Comparison of ENCODE assay signal across 21 mouse cellular contexts in the genomic region with DNA sequence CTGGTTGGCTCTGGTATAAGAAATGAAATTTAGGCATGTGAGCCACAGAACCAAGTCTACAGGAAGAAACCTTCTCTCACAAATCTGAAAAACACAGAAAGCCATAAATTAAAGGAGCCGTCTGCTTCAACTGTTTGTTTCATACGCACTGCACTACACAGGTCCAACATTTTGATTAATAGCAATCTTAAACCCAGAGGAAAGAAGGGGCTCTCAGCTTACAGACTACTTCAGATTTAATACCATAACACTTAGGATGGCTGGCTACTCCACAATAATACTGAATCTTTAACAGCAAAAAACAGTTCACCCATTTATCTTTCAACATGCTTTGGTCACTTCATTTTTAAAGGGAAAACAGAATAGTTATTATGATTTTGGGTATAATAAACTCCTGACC.
DNase-seq lines count a peak whose midpoint lies in the region; ATAC-seq and TF ChIP-seq lines count a peak whose summit lies in the region.
"Had no signal": no experiment of that assay in that cellular context is flagged by ENCODE, and none has a peak within 500 bp of the region (broad histone marks: within the 10 kb centered on the region; RNA-seq: fewer than 3 reads in every experiment).

No protein-coding gene starts in this region.

- DNase-seq in embryo, embryonic 11.5 days (ENCODE audit: low read depth, low spot score): peak; percentile 29
- no peak for DNase-seq in embryo, embryonic 11 days
- DNase-seq in kidney, adult 2 months: no peak
- no peak for DNase-seq in kidney, adult 9 months
- peak; percentile 69 for DNase-seq in forelimb bud, embryonic 11.5 days (ENCODE audit: low read depth, low spot score)
- no peak for DNase-seq in thymus, postnatal 14 days
- DNase-seq: adrenal gland, adult 8-10 months; adrenal gland, postnatal 36 days; B cell, adult 2 months; cerebellum, adult 2 months; cerebellum, postnatal 10 days; gastrocnemius, postnatal 14 days had no signal

- no peak overlapping the region for H3K9ac ChIP-seq in limb, embryonic 12.5 days (replicated peaks)
- H3K9ac ChIP-seq: embryonic facial prominence, embryonic 13.5 days; forebrain, embryonic 12.5 days; heart, embryonic 15.5 days; hindbrain, embryonic 14.5 days had no signal

- H3K4me3 ChIP-seq in kidney, adult 2 months (ENCODE audit: insufficient read depth, low read depth, low read length): no peak overlapping the region
- no peak overlapping the region for H3K4me3 ChIP-seq in limb, embryonic 12.5 days (replicated peaks)
- H3K4me3 ChIP-seq: embryonic facial prominence, embryonic 13.5 days; forebrain, embryonic 12.5 days; heart, embryonic 15.5 days; hindbrain, embryonic 10.5 days had no signal

- no peak for TF ChIP-seq CTCF in kidney, adult 2 months (conservative IDR thresholded peaks at IDR 0.05; ENCODE audit: insufficient read depth, insufficient read length, low read depth, low read length)

- peaks cover 23% of the 10 kb centered on the region for H3K4me1 ChIP-seq in kidney, adult 2 months (ENCODE audit: control insufficient read depth, insufficient read depth, low read length)
- H3K4me1 ChIP-seq in limb, embryonic 12.5 days (replicated peaks): peaks cover 39% of the 10 kb centered on the region

- no peaks in the 10 kb centered on the region for H3K36me3 ChIP-seq in kidney, adult 2 months (ENCODE audit: control insufficient read depth, insufficient read depth, low read length)
- peaks cover 9% of the 10 kb centered on the region; the same call in 1 of the 2 replicates for H3K36me3 ChIP-seq in limb, embryonic 12.5 days
- H3K36me3 ChIP-seq: forebrain, embryonic 12.5 days; heart, embryonic 15.5 days had no signal

- H3K27ac ChIP-seq in kidney, adult 2 months (ENCODE audit: insufficient read depth, low read depth, low read length): peak overlapping the region; percentile 60
- no peak overlapping the region for H3K27ac ChIP-seq in limb, embryonic 12.5 days
- H3K27ac ChIP-seq: embryonic facial prominence, embryonic 13.5 days; forebrain, embryonic 12.5 days; hindbrain, embryonic 10.5 days; hindbrain, embryonic 14.5 days had no signal

- ATAC-seq in limb, embryonic 12.5 days (ENCODE audit: insufficient number of reproducible peaks, insufficient read depth, low FRiP score, low TSS enrichment, low read depth): peak; percentile 66; the same call in 1 of the 2 replicates
- ATAC-seq: CD4-positive, CD25-positive, alpha-beta regulatory T cell, adult 4 months; forebrain, embryonic 16.5 days had no signal

- 49% methylated on average over 2 of the region's 2 CpGs for WGBS in kidney, adult 2 months
- 24% methylated on average over 2 of the region's 2 CpGs for WGBS in limb, embryonic 12.5 days

- no peak overlapping the region for H3K4me2 ChIP-seq in limb, embryonic 12.5 days
- H3K4me2 ChIP-seq: embryonic facial prominence, embryonic 13.5 days; forebrain, embryonic 12.5 days; heart, embryonic 15.5 days; hindbrain, embryonic 14.5 days had no signal

- H3K9me3 ChIP-seq in limb, embryonic 12.5 days: no peaks in the 10 kb centered on the region
- H3K9me3 ChIP-seq: embryonic facial prominence, embryonic 13.5 days; forebrain, embryonic 12.5 days; G1E; heart, embryonic 15.5 days; hindbrain, embryonic 10.5 days had no signal

- no peaks in the 10 kb centered on the region for H3K27me3 ChIP-seq in kidney, adult 2 months (replicated peaks; ENCODE audit: control insufficient read depth, insufficient read depth, low read length)
- H3K27me3 ChIP-seq in limb, embryonic 12.5 days: no peaks in the 10 kb centered on the region
- H3K27me3 ChIP-seq: embryonic facial prominence, embryonic 13.5 days; forebrain, embryonic 12.5 days; heart, embryonic 15.5 days had no signal

- TF ChIP-seq POLR2A in kidney, adult 2 months (IDR thresholded peaks at IDR 0.05; ENCODE audit: low read depth, low read length): no peak

Comparison
In these comparisons a context has a peak if more than half of its experiments do, and no peak if none do; other contexts are left out.
1. DNase-seq: peak in embryo, embryonic 11.5 days (single experiment) and forelimb bud, embryonic 11.5 days (single experiment); none in embryo, embryonic 11 days (single experiment), kidney, adult 2 months (single experiment), kidney, adult 9 months (single experiment) and thymus, postnatal 14 days (single experiment).